Mouse (Mus musculus): ENCODE measurements around the gene Fam213a.

DNA sequence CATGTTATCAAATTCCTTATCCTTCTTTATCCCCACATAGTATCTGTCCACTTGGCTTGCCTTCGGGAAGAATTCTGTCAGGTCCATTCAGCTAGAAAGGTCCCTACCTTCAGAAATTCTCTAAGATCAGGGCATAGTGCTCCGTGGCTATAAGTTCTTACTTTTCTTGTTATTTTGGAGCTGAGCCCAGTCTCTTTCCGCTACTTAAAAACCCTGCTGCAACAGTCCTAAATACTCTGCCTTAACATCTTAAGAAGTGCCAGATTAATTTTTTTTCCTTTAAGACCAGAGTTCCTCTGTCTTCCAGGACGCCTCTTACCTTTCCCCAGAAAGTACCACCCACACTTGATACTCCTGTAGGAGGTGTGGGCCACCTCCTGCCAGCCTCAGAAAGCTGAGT, 53.4 kb downstream of the Fam213a start:
- TF ChIP-seq POLR2A (IDR thresholded peaks at IDR 0.05; ENCODE audit: control insufficient read depth, extremely low read depth, insufficient read depth, low read length, poor library complexity) (no peak), CTCF (IDR thresholded peaks at IDR 0.05; ENCODE audit: borderline replicate concordance, control insufficient read depth, extremely low read depth, insufficient read depth, low read length, poor library complexity) (no peak)
